Mouse (Mus musculus) thymus, postnatal 10 days (tissue): Measurements from ENCODE around the gene Tac2.
A peak's percentile ranks its signal among the peaks of the same experiment; 100 is the strongest.

ENCODE experiments used
- DNase-seq, 2 experiments: peaks; one replicate each; pipeline ENCODE4 v3.0.0; 2021; ENCODE audit warnings: low spot score in 2 of 2

Gene Tac2

DNA sequence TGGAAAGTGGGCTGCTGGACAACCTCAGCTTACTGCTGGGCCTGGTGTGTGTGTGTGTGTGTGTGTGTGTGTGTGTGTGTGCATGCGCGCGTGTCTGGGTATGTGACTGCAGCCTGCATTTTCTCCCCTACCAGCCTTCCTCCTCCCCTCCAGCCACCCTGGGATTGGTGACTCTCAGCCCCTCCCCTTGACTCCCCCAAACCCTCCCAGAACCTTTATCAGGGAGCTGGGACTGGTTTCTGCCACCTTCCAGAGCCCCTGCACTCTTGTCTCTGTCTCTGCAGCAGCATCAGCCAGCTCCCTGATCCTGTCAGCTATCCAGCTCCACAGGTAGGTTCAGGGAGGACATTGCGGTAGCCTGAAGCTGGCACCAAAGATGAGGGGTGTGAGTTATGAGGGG is 858 bp downstream of the Tac2 start:
- no peak for DNase-seq

DNA sequence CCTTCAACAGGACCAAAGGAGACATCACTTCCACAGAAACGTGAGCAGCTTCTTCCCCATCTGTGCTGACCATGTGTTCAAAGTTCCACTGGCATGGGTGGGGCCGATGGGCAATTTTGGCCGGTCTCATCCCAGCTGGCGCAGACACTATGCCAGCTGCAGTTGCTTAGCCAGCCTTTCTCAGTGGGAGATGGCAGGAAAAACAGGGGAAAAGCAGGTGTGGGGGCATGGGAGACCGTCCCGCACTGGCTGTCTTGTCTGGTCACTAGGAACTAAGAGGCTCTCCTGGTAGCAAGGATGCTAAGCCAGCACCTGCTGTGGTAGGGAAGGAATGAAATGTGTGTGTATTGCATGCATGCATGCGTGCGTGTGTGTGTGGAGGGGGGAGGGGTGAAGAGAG is 4.2 kb downstream of the Tac2 start:
- DNase-seq, result no peak

DNA sequence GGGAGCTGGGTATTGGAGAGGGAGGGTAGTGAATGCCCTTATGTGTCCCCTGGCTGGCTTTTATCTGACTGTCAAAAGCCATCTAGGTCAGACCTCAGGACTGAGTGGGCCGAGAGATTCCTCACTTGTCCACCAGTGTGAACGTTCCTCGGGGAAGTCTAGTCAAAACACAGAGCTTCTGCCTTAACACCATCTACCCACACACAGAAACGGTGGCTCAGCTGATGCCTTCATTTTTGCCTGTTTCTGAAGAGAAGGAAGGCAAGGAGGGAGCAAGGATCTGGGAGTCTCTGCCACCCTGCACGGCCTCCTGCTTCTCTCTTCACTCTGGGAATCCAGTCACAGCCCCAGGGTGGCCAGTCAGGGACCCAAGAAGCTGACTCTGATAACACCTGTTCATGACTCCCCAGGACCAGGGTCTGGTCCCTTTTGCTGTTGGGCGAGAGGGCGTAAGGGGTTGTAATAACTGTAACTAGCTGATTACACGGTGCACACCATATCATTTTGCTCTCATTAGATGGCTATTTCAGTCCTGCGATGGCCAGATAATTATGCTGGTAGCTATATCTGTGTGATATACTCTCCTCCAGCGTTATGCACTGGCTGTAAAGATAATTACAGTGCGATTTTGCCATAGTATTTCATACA is 6.1 kb downstream of the Tac2 start:
- DNase-seq, result no peak

DNA sequence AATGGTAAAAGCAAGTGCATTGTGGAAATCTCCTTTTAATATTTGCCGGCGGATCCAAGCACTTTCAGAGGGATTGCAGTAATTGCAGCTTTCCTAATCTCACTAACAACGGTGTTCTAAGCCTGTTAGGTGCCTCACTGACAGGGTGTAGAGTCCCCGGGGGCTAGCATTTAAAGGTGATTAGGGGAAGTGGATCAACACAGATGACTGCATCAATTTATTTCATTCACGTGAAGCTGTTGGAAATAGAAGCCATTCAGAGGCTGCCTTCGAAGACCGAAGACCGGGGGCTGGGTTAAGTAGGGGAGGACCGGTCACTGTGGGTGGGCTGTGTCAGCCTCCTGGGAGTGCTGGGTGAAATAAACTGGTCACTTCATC is 6.6 kb downstream of the Tac2 start:
- no peak for DNase-seq

DNA sequence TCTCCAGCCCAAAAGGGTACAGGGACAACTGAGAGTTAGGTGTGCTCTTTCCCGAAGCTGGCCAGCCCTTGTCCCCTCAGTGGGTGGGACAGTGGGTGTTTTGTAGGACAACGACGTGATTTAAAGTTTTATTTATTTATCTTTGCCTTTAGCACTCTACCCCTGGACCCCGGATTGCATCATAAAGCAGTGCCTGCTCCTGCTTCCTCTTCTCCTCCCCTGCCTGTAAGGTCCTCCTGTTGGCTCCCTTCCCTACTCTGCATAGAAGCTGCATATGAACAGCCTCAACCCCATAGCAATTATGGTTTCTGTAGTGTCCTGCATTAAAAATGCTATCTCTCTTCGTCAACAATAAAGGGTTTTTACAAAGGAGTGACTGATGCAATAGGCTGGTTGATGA is 7.1 kb downstream of the Tac2 start:
- no peak for DNase-seq

DNA sequence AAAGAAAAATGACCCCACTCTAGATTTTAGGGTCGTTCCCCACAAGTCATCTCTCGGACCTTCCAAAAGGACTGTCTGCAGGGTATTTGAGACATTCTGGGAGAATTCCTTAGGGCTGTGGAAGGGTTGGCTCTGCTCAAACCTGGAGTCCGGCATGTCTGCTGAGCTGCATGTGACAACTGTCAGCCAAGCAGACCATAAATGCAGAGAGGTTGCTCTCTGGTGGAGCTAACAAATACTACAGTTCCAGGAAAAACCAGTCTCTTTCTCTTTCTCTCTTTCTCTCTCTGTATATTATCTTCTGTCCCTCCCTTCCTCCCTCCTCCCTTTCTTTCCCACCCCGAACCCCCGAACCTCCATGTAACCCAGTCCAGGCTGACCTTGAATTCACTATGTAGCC is 10.2 kb downstream of the Tac2 start:
- DNase-seq, result no peak

DNA sequence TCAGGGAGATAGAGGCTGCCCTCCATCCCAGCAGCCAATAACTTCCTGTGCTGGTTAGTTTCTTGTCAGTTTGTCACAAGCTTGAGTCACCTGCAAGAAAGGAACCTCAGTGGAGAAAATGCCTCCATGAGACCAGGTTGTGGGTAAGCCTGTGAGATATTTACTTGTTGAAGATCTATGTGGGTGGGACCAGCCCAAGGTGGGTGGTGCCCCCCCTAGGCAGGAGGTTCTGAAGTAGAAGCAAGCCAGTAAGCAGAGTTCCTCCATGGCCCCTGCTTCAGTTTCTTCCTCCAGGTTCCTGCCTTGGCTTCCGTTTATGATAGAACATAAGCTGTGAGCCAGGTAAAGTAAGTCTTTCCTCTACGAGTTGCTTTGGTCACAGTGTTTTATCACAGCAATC is 12.0 kb downstream of the Tac2 start:
- no peak for DNase-seq

DNA sequence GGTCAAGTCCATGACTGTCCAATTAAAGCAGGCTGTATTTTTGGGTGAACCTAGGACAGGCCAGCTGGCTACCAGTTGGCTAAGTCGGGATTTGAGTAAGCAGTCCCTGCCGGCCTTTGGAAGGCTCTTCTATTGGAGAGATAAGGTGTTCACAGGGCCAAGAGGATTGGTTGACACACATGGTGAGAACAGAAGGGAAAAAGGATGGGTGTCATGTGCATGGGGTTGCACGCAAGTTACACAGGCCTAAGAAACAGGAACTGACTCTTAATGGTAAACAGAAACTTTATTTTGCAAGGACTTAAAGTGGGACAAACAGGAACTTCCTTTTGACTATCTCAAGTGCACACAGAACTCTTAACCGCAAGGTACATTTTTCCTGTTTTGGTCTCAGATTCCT is 12.6 kb downstream of the Tac2 start:
- no peak for DNase-seq

DNA sequence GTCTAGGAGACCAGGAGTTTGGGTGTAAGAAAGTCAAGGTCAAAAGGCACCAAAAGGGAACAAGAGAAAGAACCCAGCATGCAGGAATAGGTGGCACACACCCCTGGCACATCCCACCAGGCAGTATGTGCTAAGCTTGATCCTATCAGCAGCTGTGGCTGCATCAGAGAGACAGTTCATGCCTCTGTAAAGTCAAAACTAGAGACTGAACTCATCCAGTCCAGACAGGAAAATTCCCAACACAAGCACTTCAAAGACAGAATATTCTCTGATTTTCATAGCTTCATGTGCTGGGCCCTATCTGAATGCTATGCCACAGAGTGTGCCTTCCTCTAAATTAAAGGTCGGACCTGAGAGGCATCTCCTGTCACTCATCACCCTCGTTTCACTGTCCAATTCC is 13.3 kb downstream of the Tac2 start:
- DNase-seq, result no peak

DNA sequence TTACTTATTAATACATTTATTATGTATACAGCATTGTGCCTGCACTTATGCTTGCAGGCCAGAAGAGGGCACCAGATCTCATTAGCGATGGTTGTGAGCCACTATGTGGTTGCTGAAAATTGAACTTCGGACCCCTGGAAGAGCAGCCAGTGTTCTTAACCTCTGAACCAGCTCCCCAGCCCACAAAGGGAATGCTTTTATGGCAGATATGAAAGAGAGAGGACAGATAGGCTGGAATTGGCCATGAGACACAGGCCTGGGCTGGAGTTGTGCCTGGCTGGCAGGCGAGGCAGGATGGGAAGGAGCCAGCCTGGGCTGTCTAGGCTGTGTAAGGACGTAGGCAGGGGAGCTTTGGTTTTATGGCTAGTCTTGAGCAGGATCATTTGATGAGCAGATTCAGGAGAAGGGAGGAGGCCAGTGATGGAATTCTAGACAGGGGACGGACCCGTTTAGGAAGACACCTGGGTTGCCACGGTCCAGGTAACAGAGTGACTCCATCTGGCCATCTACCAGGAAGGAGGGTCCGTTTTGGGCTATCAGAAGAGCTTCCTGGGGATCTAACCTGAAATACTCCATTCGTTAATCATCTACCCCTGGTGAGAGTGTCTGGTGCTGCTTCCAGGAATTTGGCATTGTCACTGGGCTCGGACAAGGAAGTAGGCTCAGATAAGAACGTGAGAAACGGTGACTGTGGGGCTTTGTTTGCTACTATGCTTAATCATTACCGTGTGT is 14.0 kb downstream of the Tac2 start:
- peak in 1 of 2 experiments; percentile 61 for DNase-seq

DNA sequence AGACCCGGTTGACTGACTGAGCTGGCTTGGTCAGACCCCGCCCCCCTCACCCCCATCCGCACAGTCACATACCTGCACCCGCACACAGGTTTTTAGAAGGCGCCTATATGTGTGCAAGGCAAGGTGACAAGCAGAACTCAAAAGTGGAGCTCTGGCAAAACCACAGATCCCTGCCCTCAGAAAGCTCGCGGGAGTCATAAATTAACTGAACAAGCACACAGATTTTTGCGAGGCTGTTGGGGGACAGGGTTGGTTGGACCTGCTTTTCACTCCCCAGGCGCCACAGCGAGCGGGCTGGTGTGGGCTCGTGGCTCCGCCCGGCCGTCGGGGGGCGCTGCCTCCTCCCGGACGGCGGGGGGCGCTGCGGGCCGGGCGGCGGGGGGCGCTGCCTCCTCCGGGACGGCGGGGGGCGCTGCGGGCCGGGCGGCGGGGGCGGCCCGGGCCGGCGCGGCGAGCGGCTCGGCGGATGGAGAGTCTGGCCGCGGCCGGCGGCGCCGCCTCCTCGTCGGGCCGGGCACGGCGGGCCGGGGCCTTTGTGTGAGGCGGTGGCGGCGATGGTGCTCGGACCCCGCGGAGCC is 14.9 kb downstream of the Tac2 start, which contains the start of gene Zbtb39:
TSS of gene Zbtb39 (plus strand) at position 456 of the 578 bp plus-strand sequence.
- DNase-seq, result peak; percentile 60 to 83

DNA sequence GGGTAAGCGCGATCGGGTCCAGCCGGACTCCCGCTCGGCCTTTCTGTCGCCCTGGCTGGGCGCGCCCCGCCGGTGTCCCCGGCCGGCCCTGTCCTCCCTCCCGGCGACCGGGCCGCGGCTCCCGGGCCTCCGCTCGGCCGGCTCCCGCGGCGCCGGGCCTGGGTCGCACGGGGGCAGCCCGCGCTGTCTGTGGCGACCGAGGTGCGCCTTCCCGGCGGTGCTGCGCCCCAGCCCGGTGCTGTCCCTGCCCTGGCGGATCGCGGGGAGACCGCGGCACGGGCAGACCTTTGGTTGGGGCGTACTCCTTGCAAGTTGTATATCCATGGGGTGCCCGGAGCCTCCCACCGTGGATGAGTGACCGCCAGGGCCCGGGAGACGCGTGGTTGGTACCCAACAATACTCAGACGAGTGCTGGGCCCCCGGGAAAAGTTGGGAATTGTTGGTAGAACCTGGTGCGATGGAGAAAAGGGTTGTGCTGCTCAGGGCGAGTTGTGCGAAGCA is 15.4 kb downstream of the Tac2 start:
- DNase-seq, result peak; percentile 26 to 40

DNA sequence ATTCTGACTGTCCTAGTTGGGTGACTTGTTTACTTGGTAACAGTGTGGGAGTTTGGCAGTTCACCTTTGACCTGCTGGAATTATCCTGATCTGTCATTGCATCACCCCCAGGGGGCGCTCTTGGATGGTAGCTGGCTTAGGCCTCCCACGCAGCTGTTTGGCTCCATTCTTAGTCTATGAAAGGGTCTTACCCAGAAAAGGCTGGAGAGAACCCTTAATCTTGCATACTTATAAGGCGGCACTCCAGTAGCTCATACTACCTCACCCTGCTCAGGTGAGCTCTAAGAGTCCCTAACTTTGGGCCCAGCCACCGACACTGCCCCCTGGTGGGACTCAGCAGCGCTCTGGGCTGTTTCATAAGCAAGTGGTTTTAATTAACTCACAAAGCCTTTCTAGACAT is 20.4 kb downstream of the Tac2 start:
- DNase-seq, result peak in 1 of 2 experiments; percentile 52

DNA sequence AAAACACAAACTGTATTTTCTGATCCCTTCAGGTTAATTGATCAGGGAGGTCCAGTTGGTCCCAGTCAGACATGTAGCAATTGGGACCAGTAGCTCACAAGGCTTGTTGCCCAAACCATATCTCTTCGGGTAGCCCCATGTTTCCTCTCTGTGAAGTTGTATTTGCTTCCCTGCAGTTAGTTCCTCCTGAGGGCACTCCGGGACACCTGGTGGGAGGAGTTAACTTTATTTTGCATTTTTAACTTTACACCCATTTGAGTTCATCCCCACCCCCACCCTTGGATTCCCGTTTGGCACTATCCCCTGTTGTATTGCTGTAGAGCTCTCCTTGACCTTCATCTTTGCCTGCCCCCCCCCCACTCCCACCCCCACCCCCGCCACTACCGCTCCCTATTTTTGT is 21.6 kb downstream of the Tac2 start:
- DNase-seq, result no peak

DNA sequence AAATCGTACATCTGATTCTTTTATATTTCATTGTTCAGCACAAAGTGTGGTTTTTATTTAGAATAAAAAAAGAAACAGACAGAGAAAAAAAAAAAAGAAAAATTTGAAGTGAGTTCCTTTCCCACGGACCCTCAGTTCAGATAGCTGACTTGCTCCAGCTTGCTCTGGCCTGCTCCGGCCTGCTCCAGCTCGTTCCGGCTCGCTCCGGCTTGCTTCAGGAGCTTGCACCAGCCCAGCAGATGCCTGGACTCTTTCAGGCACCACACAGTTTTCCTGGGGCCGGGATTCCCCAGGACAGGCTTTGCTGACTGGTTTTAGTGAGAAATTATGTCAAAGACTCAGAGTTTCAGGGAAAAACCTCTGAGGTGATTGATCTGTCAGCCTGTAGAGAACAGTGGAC is 23.0 kb downstream of the Tac2 start:
- no peak for DNase-seq

DNA sequence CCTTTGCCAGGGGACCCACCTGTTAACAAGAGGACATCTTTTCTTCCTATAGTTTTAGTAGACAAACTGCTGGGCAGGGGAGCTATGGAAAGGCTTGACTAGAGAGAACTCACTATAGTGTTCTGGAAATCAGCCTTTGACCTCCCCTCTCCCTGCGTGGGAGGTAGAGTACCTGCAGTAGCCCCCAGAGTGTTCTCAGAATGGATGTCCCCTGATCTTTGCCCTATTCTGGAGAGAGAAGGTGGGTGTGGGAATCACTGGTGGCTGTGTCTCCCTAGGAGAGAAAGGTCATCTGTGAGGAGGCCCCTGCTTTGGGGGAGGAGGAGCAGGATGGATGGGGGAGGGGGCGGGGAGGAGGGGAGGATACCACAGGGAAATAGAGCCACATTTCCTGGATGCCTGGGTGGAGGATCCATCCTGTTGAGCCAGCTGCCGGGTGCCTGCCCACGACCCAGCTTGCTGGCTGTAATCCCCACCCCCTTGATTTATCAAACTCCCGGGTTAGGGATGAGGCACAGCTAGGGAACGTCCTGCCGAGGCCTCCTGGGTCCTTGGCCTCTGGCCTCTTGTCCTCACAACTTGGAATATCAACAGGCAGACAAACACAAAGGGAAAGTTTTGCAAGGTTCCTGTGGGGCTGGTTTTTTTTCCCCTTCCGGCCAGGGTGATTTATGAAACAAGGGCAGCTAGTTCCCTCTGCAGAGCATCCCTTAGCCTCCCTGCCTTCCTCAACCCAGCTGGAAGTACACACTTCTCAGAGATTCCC is 24.8 kb downstream of the Tac2 start:
- no peak for DNase-seq

DNA sequence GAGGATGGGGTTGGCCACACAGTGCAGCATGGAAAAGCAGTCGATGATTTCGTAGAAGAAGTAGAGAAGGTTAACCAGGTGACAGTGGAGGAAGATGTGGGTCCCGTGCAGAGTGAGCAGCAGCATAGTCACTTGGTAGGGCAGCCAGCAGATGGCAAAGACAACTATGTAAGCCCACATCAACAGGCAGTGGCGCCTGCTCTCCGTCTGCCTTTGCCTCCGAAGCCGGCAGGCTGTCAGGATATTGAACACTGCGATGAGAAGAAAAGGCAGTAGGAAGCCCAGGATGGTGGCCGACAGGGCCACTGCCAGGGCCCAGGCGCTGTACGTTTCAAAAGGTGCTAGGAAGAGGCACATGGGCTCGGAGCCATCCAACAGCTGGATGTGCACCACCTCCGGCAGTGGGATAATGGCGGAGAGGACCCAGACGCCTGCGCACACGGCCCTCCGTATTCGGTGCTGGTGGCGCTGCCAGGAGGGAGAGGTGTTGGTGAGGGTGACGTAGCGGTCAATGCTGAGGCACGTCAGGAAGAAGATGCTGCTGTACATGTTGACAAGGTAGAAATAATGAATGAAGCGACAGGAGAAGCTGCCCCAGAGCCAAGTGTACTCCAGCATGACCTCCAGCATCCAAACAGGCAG is 26.0 kb downstream of the Tac2 start:
- DNase-seq, result no peak

DNA sequence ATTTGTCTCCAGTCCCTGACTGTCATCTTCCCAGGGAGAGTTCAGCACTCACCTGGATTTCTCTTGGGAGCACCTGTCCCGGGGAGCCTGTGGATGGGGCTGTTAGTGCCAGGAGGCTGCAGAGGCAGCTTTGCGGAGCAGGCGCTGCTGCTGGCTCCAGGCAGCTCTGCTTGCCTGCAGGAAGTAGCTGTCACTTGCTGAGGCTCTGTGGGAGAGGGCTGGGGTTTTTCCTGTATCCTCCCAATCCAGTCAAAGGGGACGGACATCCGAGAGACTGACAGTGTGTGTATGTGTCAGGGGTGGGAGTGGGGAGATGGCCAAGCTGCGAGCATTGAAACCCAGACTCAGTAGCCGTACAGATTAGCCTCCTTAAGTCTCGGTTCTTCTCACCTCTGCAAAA is 27.3 kb downstream of the Tac2 start, which contains the start of gene Gpr182:
TSS of gene Gpr182 (minus strand) at position 185 of the 400 bp plus-strand sequence.
- DNase-seq, result no peak

DNA sequence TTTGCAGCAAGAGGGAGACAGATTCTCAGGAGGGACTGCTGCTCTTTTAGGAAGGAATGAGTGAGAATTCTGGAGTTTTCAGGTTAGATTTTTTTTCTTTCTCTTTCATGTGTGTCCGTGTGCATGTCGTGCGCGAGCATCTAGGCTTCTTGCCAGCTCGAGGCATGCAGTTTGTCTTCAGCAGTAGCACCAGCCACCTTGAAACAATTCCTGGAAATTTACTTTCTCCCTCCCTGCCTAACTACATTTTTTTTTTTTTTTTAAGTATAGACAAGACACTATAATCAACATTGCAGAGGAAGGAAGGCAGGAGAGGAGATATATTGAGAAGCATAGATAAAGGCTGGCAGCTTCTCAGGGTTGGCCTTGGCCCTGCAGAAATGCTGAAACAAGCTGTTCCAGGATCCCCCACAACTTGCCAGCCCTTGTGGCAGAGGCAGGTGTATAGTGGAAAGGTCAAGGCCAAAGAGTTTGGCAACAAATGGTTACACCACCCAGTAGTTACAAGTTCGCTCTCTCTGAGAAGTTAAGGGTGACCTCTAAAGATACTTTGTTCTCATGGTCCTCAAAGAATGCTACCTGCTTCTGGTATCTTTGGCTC is 30.4 kb downstream of the Tac2 start:
- DNase-seq, result no peak

DNA sequence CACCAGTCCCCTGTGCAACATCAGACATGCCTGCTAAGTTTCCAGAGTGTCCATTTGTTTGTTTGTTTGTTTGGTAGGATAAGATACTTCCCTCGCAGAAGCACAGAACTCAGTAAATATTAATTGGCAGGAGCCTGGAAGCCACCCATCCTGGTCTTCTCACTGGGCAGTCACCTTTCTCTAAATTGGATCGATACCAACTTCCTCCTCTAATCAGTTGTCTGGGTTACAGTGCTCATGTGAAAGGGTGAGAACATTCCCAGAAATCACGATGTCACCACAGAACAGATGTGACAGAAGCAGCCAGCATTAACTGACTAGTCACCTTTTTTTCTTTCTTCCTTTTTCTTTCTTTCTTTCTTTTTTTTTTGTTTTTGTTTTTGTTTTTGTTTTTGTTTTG is 31.0 kb downstream of the Tac2 start:
- DNase-seq, result no peak

DNA sequence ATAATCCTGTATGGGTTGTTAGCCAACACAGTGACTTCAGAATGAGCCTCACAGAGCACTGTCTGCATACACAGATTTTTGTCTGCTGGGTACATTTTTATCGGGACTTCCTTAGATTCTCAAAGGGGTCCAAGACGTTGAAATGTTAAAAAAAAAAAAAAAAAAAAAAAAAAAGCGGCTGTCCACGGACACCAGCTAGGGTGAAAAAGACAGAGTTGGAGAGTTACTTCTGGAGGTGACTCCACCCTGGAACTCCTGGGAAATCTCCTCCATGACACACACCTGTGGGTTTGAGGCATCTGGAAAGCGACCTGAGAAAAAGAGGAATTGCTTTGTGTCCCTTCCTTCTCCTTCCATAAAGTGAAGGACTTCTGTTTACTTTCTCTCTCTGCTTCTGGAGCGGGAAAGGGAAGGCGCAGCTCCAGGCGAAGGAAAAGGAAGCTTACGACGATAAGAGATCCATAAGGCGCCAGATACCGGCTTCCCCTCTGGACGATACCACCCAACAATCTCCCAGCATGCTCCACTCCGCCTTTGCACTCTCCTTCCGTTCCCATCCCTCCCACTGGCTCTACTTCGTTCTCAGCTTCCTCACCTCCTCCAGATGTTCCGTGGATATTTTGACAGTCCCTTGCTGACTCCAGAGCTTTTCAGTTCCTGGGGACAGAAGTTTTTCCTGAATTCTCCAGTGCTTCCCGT is 31.6 kb downstream of the Tac2 start:
- DNase-seq, result no peak
